Mouse (Mus musculus) kidney, postnatal 36 days (tissue): Measurements from ENCODE around the gene Vmn2r54.
"Not testable (repeated sequence)": the region's sequence is repeated elsewhere in the genome, so short reads cannot be mapped to it uniquely, and the experiment has no call there.

ENCODE experiments used
- DNase-seq, 2 experiments: peaks; one replicate each; pipeline ENCODE4 v3.0.0; 2021 to 2022; ENCODE audit warnings: mixed read lengths in 2 of 2

The Vmn2r54 gene

DNA sequence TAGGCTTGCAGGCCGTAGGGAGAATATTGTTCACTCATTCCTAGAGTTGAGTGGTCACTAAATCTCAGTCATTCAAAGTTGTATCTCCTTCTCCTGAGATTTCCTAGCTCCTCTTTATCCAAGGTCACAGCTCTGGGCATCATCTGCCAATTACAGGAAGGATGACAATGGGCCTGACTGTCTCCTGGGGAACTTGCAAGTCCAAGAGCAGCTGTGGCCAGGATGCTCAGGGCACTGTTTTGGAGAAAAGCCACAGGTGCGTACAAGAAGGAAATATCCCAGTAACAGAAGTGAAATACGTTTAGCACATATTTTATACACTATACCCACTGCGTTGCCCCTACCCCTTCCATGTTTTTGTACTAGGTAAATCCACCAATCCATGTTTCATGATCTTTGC is at the start of gene Vmn2r54:
TSS of gene Vmn2r54 (minus strand) at position 101 of the 400 bp plus-strand sequence.
- DNase-seq, result not testable (repeated sequence)

- DNase-seq, result not testable (repeated sequence)
Measured at GRCm38 (mm10) chr7:12684903-12685302, 44.8 kb upstream of the Vmn2r54 start, which contains the start of gene Vmn2r55. TSS of gene Vmn2r55 (minus strand) at chr7:12685003.

GRCm38 (mm10) chr7:12608688-12609087 is 31.4 kb downstream of the Vmn2r54 start, which contains the start of gene Vmn2r53:
TSS of gene Vmn2r53 (minus strand) at chr7:12608788.
- no peak for DNase-seq
